Mouse (Mus musculus) lung, postnatal 0 days (tissue): ENCODE results near the gene Braf.

ENCODE experiments used
- CTCF ChIP-seq: IDR thresholded peaks from 2 replicates; pipeline ENCODE4 v1.5.1; 2016; ENCODE audit warnings: antibody characterized with exemption, mild to moderate bottlenecking
- EP300 ChIP-seq: IDR thresholded peaks from 2 replicates; pipeline ENCODE4 v1.6.1; 2016; ENCODE audit warnings: antibody characterized with exemption, mild to moderate bottlenecking, control low read depth

DNA sequence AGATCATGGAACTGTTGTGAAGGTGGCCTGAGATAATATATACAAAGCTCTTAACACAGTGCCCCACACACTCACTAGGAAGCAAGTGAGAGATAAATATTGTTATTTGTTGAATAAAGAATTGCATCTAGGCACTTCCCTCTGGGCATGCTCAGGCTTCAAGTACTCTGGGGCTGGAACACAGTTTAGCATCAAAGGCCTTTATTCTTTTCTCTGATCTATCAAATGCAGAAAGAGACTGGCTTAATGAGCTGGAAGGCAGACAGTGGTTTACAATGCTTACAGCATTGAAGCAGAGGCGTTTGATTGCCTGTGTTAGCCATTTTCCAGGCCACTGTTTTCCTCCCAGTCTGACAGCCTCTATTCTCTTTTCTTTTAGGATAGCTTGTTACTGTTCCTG lies 21.8 kb upstream of the Braf start:
- TF ChIP-seq CTCF = no peak
- no peak for TF ChIP-seq EP300
